ENCODE assay signal across 29 mouse cellular contexts in genomic region chr5:115144471-115144870, GRCm38 (mm10). TPM values are rescaled to one million over a fixed set of nuclear protein-coding genes. Genes with fewer than 3 reads are reported as not detected.
DNase-seq lines count a peak whose midpoint lies in the region; ATAC-seq and TF ChIP-seq lines count a peak whose summit lies in the region.
"Had no signal": no experiment of that assay in that cellular context is flagged by ENCODE, and none has a peak within 500 bp of the region (broad histone marks: within the 10 kb centered on the region; RNA-seq: fewer than 3 reads in every experiment).

No protein-coding gene starts in this region.

- WGBS in heart, adult 2 months = 85% methylated on average over 6 of the region's 6 CpGs
- 77% methylated on average over 6 of the region's 6 CpGs for WGBS in limb, embryonic 13.5 days
- WGBS in limb, embryonic 10.5 days = 79% methylated on average over 6 of the region's 6 CpGs
- WGBS in thymus, adult 2 months = 86% methylated on average over 6 of the region's 6 CpGs

- no peaks in the 10 kb centered on the region for H3K9me3 ChIP-seq in limb, embryonic 13.5 days
- no peaks in the 10 kb centered on the region for H3K9me3 ChIP-seq in limb, embryonic 10.5 days (replicated peaks)
- H3K9me3 ChIP-seq: stomach, embryonic 15.5 days had no signal

- no peak for TF ChIP-seq CTCF in heart, adult 2 months (IDR thresholded peaks at IDR 0.05)
- no peak for TF ChIP-seq CTCF in cortical plate, adult 2 months (IDR thresholded peaks at IDR 0.05; ENCODE audit: extremely low read depth, insufficient read depth, low read length)
- no peak for TF ChIP-seq CTCF in thymus, adult 2 months (IDR thresholded peaks at IDR 0.05; ENCODE audit: borderline replicate concordance, control insufficient read depth, extremely low read depth, insufficient read depth, low read length, poor library complexity)

- H3K4me3 ChIP-seq in heart, adult 2 months = no peak overlapping the region
- no peak overlapping the region for H3K4me3 ChIP-seq in limb, embryonic 13.5 days
- H3K4me3 ChIP-seq in limb, embryonic 10.5 days = no peak overlapping the region
- no peak overlapping the region for H3K4me3 ChIP-seq in cortical plate, adult 2 months (ENCODE audit: insufficient read depth, low read length)
- no peak overlapping the region for H3K4me3 ChIP-seq in thymus, adult 2 months (ENCODE audit: control insufficient read depth, insufficient read depth, low read length)
- H3K4me3 ChIP-seq: stomach, embryonic 15.5 days had no signal

- DNase-seq in heart, adult 2 months = peak in 1 of 2 experiments; percentile 19
- DNase-seq in heart, postnatal 14 days = no peak
- DNase-seq in limb, embryonic 10.5 days (ENCODE audit: low spot score) = no peak
- no peak for DNase-seq in urinary bladder, postnatal 10 days (ENCODE audit: low spot score)
- DNase-seq in thymus, adult 2 months = no peak
- DNase-seq: adrenal gland, postnatal 14 days; cerebellum, adult 11 months; forebrain, postnatal 0 days; kidney, adult 9 months; lung, embryonic 14.5 days; lung, postnatal 4 days; midbrain, embryonic 14.5 days; retina, postnatal 1 day; thymus, adult 18-20 months; thymus, postnatal 4 days had no signal

- no peak for TF ChIP-seq EP300 in heart, adult 2 months (IDR thresholded peaks at IDR 0.05; ENCODE audit: insufficient read depth, low read depth, low read length)

- no peaks in the 10 kb centered on the region for H3K79me2 ChIP-seq in heart, adult 2 months (replicated peaks; ENCODE audit: control insufficient read depth, insufficient read depth, low read length)

- 0 out of 2 replicates have a peak, but pooled peaks cover 4% of the 10 kb centered on the region for H3K36me3 ChIP-seq in heart, adult 2 months (ENCODE audit: control insufficient read depth, insufficient read depth, low read length)
- peaks cover 64% of the 10 kb centered on the region for H3K36me3 ChIP-seq in limb, embryonic 13.5 days
- H3K36me3 ChIP-seq in limb, embryonic 10.5 days = peaks cover 73% of the 10 kb centered on the region
- H3K36me3 ChIP-seq in thymus, adult 2 months (ENCODE audit: control insufficient read depth, insufficient read depth, low read length) = peaks cover 35% of the 10 kb centered on the region

- H3K9ac ChIP-seq in heart, adult 2 months (ENCODE audit: low read depth, low read length) = no peak overlapping the region
- no peak overlapping the region for H3K9ac ChIP-seq in limb, embryonic 13.5 days
- H3K9ac ChIP-seq: forebrain, postnatal 0 days; liver, embryonic 14.5 days; lung, embryonic 14.5 days; stomach, embryonic 15.5 days had no signal

- H3K27me3 ChIP-seq in heart, adult 2 months (ENCODE audit: control insufficient read depth, insufficient read depth, low read length) = no peaks in the 10 kb centered on the region
- H3K27me3 ChIP-seq in limb, embryonic 13.5 days = no peaks in the 10 kb centered on the region
- no peaks in the 10 kb centered on the region for H3K27me3 ChIP-seq in limb, embryonic 10.5 days (ENCODE audit: low read depth, poor library complexity, severe bottlenecking)
- H3K27me3 ChIP-seq in thymus, adult 2 months (ENCODE audit: control insufficient read depth, insufficient read depth, low read length) = no peaks in the 10 kb centered on the region
- H3K27me3 ChIP-seq: stomach, embryonic 15.5 days had no signal

- H3K27ac ChIP-seq in heart, adult 2 months = peak overlapping the region; percentile 78
- 0 out of 2 replicates have a peak overlapping the region, but pooled peaks have one; percentile 22 for H3K27ac ChIP-seq in limb, embryonic 13.5 days
- no peak overlapping the region for H3K27ac ChIP-seq in limb, embryonic 10.5 days
- H3K27ac ChIP-seq in cortical plate, adult 2 months (ENCODE audit: insufficient read depth, low read length) = peak overlapping the region; percentile 48; the same call in 1 of the 2 replicates
- H3K27ac ChIP-seq in thymus, adult 2 months (ENCODE audit: control insufficient read depth, insufficient read depth, low read length) = no peak overlapping the region
- H3K27ac ChIP-seq: liver, embryonic 14.5 days; stomach, embryonic 15.5 days had no signal

- peaks cover 16% of the 10 kb centered on the region for H3K4me1 ChIP-seq in heart, adult 2 months (ENCODE audit: control insufficient read depth, insufficient read depth, low read length)
- H3K4me1 ChIP-seq in limb, embryonic 13.5 days = no peaks in the 10 kb centered on the region
- peaks cover 10% of the 10 kb centered on the region for H3K4me1 ChIP-seq in limb, embryonic 10.5 days
- peaks cover 14% of the 10 kb centered on the region for H3K4me1 ChIP-seq in cortical plate, adult 2 months (ENCODE audit: control insufficient read depth, insufficient read depth, low read length)
- no peaks in the 10 kb centered on the region for H3K4me1 ChIP-seq in thymus, adult 2 months (replicated peaks; ENCODE audit: control insufficient read depth, insufficient read depth, low read length)
- H3K4me1 ChIP-seq: stomach, embryonic 15.5 days had no signal

- no peak for TF ChIP-seq POLR2A in heart, adult 2 months (IDR thresholded peaks at IDR 0.05; ENCODE audit: insufficient read depth, low read depth, low read length)
- TF ChIP-seq POLR2A in cortical plate, adult 2 months (IDR thresholded peaks at IDR 0.05; ENCODE audit: extremely low read depth, insufficient read depth, low read length) = no peak
- no peak for TF ChIP-seq POLR2A in thymus, adult 2 months (IDR thresholded peaks at IDR 0.05; ENCODE audit: control insufficient read depth, extremely low read depth, insufficient read depth, low read length, poor library complexity)

- intact Hi-C loops in heart, adult 2 months (cut with DNase I) = loop anchor here (1.0 kb wide), 1 partner anchor 17 kb away; no protein-coding TSS in a partner anchor
- intact Hi-C loops in heart, postnatal 14 days (cut with DNase I) = no loop called here

- no peak overlapping the region for H3K4me2 ChIP-seq in limb, embryonic 13.5 days (replicated peaks)
- H3K4me2 ChIP-seq: lung, embryonic 14.5 days; stomach, embryonic 15.5 days had no signal

- ATAC-seq in limb, embryonic 13.5 days (ENCODE audit: low FRiP score, low read depth) = no peak
- ATAC-seq: hindbrain, postnatal 0 days; intestine, embryonic 16.5 days had no signal

RNA-seq across cellular contexts. Expression of gene Unc119b, which starts 9.7 kb away (rescaled TPM):
- total RNA-seq in heart, adult 2 months (2021) = 10 to 100 TPM; 15.8 to 22.0 TPM
- 18.4 and 27.8 TPM in 2 replicates for polyA plus RNA-seq in heart, adult 2 months (2012; rRNA removed)
- 10 to 100 TPM; 24.7 to 25.8 TPM for total RNA-seq in heart, postnatal 14 days (2021)
- polyA plus RNA-seq in limb, embryonic 13.5 days (2015; fragmentation: Nextera tagmentation; extraction: Ambion mirVana) = 45.5 and 47.1 TPM in 2 replicates
- 77.0 and 78.3 TPM in 2 replicates for polyA plus RNA-seq in limb, embryonic 10.5 days (2016; fragmentation: Nextera tagmentation; extraction: Ambion mirVana)
- polyA plus RNA-seq in cortical plate, adult 2 months (2012; rRNA removed) = 24.8 and 26.2 TPM in 2 replicates
- 67.3 and 68.6 TPM in 2 replicates for polyA plus RNA-seq in thymus, adult 2 months (2012; rRNA removed)

RNA-seq across cellular contexts. Expression of gene Mlec, which starts 13.5 kb away (rescaled TPM):
- total RNA-seq in heart, adult 2 months (2021) = 10 to 100 TPM; 74.6 to 80.6 TPM
- 40.4 and 75.4 TPM in 2 replicates for polyA plus RNA-seq in heart, adult 2 months (2012; rRNA removed)
- 10 to 100 TPM; 70.0 to 77.1 TPM for total RNA-seq in heart, postnatal 14 days (2021)
- 66.1 and 78.1 TPM in 2 replicates for polyA plus RNA-seq in limb, embryonic 13.5 days (2015; fragmentation: Nextera tagmentation; extraction: Ambion mirVana)
- 92.0 and 94.3 TPM in 2 replicates for polyA plus RNA-seq in limb, embryonic 10.5 days (2016; fragmentation: Nextera tagmentation; extraction: Ambion mirVana)
- 74.6 and 78.6 TPM in 2 replicates for polyA plus RNA-seq in cortical plate, adult 2 months (2012; rRNA removed)
- 95.0 and 98.5 TPM in 2 replicates for polyA plus RNA-seq in thymus, adult 2 months (2012; rRNA removed)

RNA-seq across cellular contexts. Expression of gene Acads, which starts 25.3 kb away (rescaled TPM):
- 100 to 1,000 TPM; 199 to 228 TPM for total RNA-seq in heart, adult 2 months (2021)
- polyA plus RNA-seq in heart, adult 2 months (2012; rRNA removed) = 256 and 333 TPM in 2 replicates
- total RNA-seq in heart, postnatal 14 days (2021) = 100 to 1,000 TPM; 196 to 208 TPM
- 56.5 and 56.9 TPM in 2 replicates for polyA plus RNA-seq in limb, embryonic 13.5 days (2015; fragmentation: Nextera tagmentation; extraction: Ambion mirVana)
- polyA plus RNA-seq in limb, embryonic 10.5 days (2016; fragmentation: Nextera tagmentation; extraction: Ambion mirVana) = 91.6 and 91.9 TPM in 2 replicates
- 12.7 and 12.8 TPM in 2 replicates for polyA plus RNA-seq in cortical plate, adult 2 months (2012; rRNA removed)
- polyA plus RNA-seq in thymus, adult 2 months (2012; rRNA removed) = 99.6 and 101 TPM in 2 replicates

RNA-seq across cellular contexts. Expression of gene Gm10401, which starts 46.4 kb away (rescaled TPM):
- not detected for total RNA-seq in heart, adult 2 months (2021)
- not detected in 2 replicates for polyA plus RNA-seq in heart, adult 2 months (2012; rRNA removed)
- not detected for total RNA-seq in heart, postnatal 14 days (2021)
- 43.3 and 44.1 TPM in 2 replicates for polyA plus RNA-seq in limb, embryonic 13.5 days (2015; fragmentation: Nextera tagmentation; extraction: Ambion mirVana)
- polyA plus RNA-seq in limb, embryonic 10.5 days (2016; fragmentation: Nextera tagmentation; extraction: Ambion mirVana) = 24.9 and 26.2 TPM in 2 replicates
- not detected in 2 replicates for polyA plus RNA-seq in cortical plate, adult 2 months (2012; rRNA removed)
- polyA plus RNA-seq in thymus, adult 2 months (2012; rRNA removed) = 0.26 TPM in 1 of 2 replicates, not detected in the other
- total RNA-seq: adrenal gland, postnatal 14 days; forebrain, postnatal 0 days; gastrocnemius, postnatal 36 days; heart, adult 8-10 months; hematopoietic stem cell, adult 5-6 weeks; hindbrain, postnatal 0 days; layer of hippocampus, postnatal 25 days; left cerebral cortex, postnatal 10 days; megakaryocyte-erythroid progenitor cell, adult 5-6 weeks had no signal
- polyA plus RNA-seq: brain, embryonic 14.5 days had no signal

RNA-seq across cellular contexts. Expression of gene Cabp1, which starts 49.7 kb away (rescaled TPM):
- total RNA-seq in heart, adult 2 months (2021) = 1 to 10 TPM; 2.3 to 3.9 TPM
- 6.0 and 13.2 TPM in 2 replicates for polyA plus RNA-seq in heart, adult 2 months (2012; rRNA removed)
- 1 to 10 TPM; 3.5 to 4.0 TPM for total RNA-seq in heart, postnatal 14 days (2021)
- 0.75 and 0.91 TPM in 2 replicates for polyA plus RNA-seq in limb, embryonic 13.5 days (2015; fragmentation: Nextera tagmentation; extraction: Ambion mirVana)
- polyA plus RNA-seq in limb, embryonic 10.5 days (2016; fragmentation: Nextera tagmentation; extraction: Ambion mirVana) = 1.9 and 2.6 TPM in 2 replicates
- 444 and 462 TPM in 2 replicates for polyA plus RNA-seq in cortical plate, adult 2 months (2012; rRNA removed)
- 0.50 and 0.58 TPM in 2 replicates for polyA plus RNA-seq in thymus, adult 2 months (2012; rRNA removed)
- total RNA-seq: common myeloid progenitor, adult 5-6 weeks; hematopoietic stem cell, adult 5-6 weeks; megakaryocyte-erythroid progenitor cell, adult 5-6 weeks had no signal

Comparison
In these comparisons a context has a peak if more than half of its experiments do, and no peak if none do; other contexts are left out.
1. H3K27ac ChIP-seq: peak in heart, adult 2 months (single experiment), limb, embryonic 13.5 days (single experiment) and cortical plate, adult 2 months (single experiment); none in limb, embryonic 10.5 days (single experiment) and thymus, adult 2 months (single experiment).